Mouse (Mus musculus) A20 (cell line): Measurements from ENCODE around the gene Olfr1454.

Experiments used
- DNase-seq: peaks from one replicate; pipeline ENCODE4 v3.0.0-alpha.2; 2011; ENCODE audit warnings: low read depth, low spot score

Gene Olfr1454

DNA sequence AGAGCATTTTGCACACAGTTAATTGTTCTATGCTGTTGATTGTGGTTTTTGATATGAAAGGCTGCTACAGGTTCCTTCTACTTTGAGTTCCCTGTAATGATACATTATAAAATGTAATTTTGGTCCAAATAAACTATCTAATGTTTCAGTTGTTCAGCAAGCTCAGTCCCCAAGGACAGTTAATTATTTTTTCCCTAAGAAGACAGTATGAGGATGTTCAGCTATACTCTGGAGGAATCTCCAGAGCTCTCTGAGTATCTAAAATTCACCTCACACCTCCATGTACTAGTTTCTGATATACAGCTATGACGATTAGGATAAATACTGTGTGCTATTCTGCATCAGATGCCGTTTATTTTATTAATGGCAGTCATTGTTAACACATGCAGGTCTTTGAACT, at the start of gene Olfr1454:
Olfr1454 (plus strand) TSS at position 301 of the 400 bp plus-strand sequence.
- no peak for DNase-seq

DNA sequence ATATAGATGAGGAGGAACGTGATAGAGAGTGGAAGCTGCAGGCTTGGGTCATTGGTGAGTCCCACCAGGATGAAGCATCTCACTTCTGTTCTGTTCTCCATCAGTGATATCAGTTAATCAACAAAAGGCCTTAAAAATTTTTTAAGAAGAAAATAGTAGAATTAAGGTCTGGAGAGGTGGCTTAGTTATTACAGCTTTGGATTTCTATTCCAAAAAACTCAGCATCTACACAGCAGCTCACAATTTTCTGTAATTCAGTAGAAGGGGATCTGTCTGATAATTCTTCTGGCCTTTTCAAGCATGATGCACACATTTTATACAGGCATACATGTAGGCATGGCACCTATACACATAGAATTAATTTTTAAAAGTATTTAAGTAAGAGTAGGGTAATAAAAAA, 32.2 kb upstream of the Olfr1454 start, which contains the start of gene Olfr1453:
Olfr1453 (minus strand) TSS at position 101 of the 400 bp plus-strand sequence.
- no peak for DNase-seq

DNA sequence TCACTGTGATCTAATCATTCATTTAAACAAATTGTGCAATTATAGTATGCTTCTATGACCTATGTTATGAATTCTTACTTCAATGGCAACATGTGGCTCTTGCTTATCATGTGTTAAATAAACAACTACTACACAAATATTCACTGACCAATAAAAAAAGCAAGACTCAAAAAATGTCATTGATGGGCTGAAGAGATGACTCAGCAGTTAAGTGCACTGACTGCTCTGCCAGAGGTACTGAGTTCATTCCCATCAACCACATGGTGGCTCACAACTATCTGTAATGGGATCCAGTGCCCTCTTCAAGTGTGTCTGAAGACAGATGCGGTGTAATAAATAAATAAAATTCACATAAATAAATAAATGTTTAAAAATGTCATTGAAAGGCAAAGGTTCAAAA, 33.5 kb downstream of the Olfr1454 start:
- no peak for DNase-seq

DNA sequence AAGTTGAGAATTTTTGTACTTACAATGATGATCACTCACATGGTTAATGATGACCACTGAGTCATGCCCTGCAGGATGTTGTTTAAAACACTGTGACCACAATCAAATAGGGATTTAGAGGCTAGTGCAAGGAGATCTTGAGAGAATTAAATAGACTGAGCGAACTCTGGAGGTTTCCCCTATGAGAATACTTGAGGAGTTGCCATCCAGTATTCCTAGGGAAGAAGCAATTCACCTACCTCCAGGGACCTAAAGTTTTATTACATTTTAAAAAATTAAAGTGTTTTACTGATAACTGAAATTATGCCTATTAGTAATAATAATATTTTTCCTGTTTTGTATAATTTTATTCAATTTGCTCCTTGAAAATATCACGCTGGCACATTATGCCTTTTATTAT, 37.4 kb downstream of the Olfr1454 start, which contains the start of gene Olfr1457:
Olfr1457 (minus strand) TSS at position 101 of the 400 bp plus-strand sequence.
- no peak for DNase-seq

DNA sequence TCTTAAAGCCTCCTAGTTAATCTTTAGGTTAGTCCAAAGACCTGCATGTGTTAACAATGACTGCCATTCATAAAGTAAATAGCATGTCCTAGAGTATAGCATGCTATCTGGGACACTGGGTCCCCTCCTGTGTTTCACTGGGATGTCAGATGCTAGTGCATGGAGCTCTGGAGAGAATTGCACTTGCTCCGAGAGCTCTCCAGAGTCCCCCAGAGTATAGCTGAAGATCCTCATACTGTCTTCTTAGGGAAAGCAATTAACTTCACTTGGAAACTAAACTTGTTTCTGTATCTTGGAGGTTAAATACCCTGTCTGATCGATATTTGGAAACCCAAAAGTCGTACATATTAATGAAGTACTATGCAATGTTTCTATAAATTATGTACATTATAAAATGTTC, 46.3 kb downstream of the Olfr1454 start, which contains the start of gene Olfr1458:
Olfr1458 (minus strand) TSS at position 101 of the 400 bp plus-strand sequence.
- no peak for DNase-seq
